Mouse (Mus musculus) retina, adult 2 months (tissue): Measurements from ENCODE around the gene Pdzrn3.

Experiments used
- DNase-seq: peaks from one replicate; pipeline ENCODE4 v3.0.0-alpha.2; 2012; ENCODE audit warnings: low read depth, low spot score

Gene Pdzrn3

DNA sequence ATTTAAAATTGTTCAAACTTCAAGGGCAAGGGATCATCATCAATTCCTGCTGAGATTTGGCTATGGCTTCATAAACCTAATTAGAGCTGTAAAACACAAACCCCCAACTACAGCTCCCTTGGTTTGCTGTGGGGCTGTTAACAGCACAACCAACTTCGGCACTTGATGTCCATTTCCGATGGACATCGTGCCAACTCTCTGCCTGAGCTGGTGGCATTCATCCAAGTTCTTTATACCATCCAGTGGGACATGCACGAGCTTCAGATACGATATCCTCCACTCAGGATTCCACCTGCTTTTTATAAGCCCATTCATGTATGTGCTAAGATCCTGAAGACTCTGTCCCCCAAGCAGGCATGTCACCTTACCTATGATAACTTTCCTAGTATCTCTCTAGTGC, 118.3 kb downstream of the Pdzrn3 start:
- DNase-seq = no peak

DNA sequence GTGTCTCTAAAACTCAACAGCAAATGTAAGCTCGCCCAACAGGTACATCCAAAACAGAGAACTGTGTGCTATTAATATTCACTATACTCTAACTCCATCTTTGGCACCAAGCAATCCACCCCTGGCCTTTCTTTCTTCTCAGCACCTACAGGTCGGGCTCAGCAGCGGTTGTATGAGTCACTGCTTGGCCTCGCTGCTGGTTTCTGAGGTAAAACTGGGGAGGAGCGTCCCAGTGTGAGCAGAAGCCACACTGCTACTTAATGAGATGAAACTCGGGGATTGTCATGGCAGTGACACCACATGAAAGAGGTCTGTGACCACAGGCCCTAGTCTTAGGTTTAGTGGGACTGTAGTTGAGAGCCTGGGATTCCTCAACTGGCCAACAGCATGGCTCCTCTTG, 120.3 kb downstream of the Pdzrn3 start:
- no peak for DNase-seq

DNA sequence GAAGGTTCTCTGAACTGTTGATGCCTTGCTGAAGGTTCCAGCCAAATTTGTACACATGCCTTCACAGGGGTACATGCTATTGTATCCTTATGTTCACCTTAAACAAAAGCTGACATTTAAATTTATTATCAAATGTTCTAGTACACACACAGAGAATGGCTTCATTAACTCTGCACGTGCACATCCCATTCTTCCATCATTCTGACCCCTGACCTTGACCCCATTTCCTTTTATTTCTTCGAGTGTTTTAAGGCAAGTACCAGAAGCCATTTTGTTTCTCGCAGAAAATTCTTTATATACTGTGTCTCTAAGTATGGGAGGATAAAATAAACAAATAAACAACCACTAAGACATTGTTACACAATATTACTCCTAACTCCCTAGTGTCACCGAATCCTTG, 123.0 kb downstream of the Pdzrn3 start:
- DNase-seq = no peak

DNA sequence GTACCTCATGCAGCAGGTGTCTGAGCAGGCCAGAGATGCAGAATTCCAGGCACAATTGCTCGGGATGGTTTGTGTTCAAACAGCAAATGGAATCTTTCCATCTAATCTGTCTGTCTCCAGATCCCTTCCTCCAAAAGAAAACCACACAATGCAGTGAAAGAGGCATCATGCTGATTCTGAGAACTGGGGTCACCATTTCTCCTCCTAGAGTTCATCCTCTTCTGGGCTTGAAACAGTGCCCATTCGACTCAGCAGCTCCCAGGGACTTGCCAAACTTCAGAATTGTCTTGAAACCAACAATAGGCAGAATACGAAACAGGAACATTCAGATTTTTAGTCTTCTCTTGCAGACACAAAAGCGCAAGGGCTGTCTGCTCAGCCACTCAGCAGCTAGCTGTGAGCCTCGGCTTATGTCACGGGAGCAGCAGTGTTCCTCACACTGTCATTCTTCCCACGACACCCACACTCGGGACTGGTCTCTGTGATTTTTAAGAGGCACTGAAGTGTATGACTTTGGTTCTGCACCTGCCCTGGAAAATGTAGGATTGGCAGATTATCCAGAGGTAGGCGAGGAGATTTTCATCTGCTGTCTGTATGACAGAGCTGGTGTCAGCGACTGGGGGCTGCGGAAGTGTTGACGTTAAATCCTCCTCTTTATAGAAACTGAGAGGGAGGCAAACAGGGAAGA, 125.6 kb downstream of the Pdzrn3 start:
- no peak for DNase-seq

DNA sequence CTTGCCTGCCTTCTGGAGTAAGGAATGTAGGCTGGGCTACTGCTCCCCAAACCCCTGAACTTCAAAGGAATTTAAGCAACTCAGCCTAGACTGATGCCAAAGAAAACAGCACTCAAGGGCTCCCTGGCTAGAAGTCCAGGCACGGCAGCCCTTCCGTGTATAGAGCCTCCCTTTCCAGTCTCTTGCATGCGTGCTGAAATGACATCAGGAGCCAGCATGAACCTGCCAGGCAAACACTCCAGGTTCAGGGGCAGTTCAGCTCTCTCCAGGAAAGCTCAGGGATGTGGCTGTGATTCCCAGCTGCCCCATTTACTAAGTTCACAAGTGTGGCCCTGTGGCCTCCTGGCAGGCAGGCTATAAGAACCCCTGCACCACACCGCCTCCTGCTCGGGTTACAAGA, 126.5 kb downstream of the Pdzrn3 start:
- no peak for DNase-seq

DNA sequence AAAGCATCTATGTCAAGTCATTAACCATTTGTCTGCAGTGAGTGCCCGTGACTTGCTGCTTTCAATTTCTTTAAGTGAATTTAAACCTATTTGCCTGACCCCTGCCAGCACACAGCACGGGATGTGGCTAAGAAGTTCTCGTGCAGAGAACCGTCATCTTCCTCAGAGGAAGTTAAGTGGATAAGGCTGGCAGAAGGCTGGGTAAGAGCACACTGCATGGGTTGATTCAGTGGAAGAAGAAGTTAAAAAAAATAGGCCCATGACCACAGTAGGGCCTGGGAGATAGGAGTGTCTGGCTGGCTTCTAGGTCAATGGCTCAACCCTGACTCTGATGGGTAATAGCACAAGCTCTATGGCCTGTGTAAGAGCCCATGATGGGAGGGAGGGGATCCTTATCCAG, 131.6 kb downstream of the Pdzrn3 start:
- DNase-seq = no peak

DNA sequence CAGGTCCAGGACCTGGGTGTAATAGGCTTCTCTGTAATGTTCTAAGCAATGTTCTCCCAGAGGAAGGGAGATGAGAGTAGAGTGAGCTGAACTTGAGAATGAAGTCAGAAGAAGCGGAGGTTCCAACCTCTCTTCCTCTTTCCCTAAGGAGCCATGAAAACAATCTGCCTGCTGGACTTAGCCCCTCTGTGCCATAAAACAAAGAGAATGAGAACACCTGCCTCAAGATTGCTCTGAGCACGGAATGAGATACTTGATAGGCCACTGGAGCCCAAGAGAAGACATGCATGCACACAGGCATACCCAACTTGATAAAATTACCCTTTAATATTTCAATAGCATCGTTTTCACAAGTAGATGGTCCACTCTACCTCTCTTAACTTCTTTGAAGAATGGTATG, 133.3 kb downstream of the Pdzrn3 start:
- no peak for DNase-seq

DNA sequence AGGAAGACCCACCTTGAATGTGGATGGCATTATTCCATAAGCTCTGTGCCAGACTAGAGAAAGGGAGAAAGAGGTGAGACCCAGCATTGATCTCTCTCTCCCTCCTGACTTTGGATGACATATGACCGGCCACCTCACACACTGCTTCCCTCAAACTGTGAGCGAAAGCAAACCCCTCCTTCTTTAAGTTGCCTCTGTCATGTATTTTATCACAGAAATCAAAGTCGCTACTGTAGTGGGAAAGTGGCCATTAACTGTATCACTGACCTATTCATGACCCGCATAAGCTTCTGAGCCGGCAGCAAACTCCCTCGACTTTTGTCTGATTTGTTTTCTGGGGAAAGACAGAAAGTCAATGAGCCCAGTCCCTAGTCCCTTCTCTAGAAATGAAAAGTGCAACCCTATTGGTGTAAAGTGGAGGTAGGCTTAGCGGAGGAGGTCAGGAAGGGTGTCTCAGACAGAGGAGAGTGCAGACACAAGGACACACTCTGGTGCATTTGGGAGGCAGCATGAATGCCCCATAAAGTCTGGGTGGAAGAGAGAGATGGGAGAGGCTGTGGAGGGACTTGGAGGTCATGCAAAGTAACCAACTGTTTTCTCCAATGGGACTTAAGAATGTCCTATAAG, 134.4 kb downstream of the Pdzrn3 start:
- no peak for DNase-seq

DNA sequence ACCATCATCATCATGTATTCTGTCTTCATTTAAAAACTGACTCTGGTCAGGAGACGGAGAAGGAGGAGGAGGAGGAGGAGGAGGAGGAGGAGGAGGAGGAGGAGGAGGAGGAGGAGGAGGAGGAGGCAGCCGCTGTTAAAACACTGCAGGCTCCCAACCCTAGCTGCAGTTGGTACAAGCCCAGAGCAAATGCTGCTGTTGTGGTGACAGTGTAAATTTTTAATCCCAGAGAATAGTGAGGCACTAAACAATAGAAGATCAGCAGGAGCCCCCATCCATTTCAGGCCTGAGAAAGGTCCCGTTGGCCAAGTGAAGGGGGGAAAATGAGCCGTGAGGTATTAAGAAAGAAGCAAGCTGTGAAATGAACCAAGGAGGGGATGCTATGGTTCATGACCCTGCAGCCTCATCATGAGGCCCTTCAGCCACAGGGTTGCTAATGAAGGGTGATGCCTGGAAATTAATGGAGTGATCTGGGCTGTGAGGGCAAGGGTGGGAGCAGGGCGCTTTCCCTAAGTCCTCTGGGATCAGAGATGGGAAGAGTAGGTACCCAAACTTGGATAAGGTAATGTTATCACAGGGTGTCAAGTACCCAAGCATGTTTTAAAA, 141.0 kb downstream of the Pdzrn3 start:
- no peak for DNase-seq

DNA sequence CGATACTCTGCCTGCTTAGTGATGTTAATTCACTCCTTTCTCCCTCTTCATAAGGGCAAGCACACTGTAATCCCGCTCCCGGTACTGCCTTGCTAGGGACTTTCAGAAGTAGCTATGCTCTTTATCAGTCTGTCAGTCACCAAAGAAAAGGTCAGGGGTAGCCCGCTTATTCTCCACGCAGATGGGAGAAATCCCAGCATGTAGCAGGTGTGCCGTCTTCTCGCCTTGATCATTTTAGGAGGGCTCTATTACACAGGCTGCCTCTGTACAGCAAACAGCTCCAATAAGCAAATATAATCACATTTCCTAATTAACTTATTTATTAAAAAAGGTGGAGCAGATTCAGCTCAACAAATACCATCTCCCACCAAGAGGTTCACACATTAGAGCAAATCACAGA, 141.5 kb downstream of the Pdzrn3 start:
- no peak for DNase-seq

DNA sequence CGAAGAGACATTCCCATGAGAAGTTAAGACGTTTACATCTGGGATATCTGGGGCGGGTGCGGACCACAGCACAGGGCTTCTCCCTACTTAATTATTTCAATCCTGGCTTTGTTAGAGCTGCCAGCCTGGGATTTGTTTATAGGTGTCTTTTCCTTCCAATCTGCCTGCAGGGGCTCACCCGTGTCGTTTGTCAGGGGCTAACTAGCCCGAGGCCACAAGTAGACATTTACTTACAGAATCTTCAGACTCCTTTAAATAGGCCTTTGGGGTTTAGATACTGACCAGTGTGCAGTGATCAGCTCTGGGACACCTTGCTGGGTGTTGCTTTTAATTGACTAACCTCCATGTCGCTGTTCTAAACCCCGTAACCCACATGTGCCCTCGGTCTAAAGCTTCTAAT, 143.3 kb downstream of the Pdzrn3 start:
- no peak for DNase-seq

DNA sequence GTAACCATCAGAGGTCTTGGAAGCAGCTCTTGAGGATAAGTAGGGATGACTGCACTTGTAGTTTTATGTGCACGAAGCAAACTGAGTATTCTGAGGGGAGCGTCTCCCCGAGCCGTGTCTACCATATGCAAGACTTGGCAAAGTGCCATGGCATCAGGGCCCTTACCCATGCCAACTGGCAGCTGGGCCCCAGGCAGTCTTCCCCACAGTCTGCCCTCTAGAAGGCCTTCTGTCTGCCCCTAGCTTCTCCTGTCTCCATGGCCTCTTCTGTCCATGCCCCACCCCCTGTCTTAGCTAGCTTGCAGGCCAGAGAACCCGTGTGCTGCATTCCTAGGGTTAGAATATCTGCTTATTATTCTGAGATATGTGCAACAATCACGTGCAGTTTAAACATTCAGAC, 144.0 kb downstream of the Pdzrn3 start:
- DNase-seq = no peak

DNA sequence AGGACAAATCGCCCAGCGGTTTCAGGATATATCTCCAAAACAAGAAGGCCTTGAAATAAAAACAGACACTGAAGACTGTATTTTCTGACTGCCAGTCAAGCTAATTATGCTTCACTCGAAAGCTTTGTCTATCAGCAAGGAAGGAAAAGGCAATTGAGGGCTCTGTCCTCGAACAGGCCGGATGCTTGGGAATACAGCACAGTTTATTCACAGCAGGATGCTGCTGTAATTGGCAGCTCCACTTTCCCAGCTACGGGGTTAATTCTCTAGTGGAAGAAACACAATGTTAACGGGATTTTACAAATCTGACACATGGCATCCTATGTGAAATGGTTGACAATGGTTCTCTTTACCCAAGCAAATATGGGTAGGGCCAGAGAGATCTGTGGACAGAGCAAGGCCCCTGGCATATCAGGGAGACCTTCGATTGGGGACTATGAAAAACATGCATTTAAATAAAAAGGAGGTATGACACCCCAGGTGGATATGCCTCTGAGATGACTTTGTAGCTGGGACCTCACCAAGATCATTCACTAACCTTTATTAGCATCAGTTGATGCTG, 150.3 kb downstream of the Pdzrn3 start:
- DNase-seq = no peak

DNA sequence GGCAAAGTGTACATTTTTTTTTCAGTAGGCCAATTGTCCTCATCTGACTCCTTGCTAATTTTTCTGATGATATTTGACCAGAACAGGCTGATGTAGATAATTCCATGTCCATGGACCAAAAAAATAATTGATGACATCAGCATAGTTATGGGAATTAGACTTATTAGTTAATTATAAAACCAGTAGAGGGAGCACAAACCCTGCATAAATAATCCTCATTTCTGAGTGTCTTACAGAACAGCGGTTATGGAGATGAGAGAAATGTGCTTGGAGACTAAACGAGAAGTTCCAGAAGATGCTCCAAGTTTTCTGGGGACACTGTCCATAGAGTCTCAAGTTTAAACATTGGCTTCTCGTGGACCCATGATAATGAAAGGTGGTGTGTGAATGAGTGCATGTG, 157.4 kb downstream of the Pdzrn3 start:
- DNase-seq = no peak

DNA sequence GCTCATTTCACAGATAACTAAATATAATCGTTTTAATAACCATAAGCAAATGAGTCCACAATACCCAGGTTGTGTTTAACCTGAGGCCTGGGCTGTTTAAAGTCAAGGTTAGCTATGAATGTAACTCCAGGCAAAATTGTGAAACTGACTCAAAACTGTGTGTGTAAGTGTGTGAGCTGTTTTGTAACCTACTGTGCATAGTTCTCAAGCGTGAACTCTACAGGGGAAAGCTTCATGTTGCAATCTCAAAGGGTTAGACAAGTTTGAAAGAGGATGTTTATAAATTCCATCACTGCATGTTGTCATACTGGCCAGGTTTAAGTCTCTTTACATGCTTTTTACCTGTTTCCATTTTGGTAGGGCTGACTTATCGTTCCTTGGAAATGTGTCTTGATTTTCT, 158.7 kb downstream of the Pdzrn3 start:
- DNase-seq = no peak

DNA sequence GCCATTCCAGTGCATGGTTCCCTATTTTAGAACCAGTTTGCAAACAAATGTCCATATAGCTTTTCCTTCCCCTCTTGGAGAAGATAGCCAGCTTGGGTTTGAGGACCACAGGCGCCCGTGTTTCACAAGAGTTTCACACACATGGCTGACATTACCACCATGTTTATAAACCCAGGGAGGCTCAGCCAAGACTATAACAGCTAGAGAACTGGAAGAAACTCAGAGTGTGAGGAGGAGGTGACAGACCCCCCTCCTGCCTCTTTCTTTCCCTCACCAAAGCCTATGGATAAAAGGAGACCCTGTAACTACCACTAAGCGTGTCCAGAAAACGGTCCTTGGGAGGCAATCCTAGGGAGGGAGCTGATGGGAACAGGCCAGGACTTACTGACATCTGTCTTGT, 159.5 kb downstream of the Pdzrn3 start:
- no peak for DNase-seq

DNA sequence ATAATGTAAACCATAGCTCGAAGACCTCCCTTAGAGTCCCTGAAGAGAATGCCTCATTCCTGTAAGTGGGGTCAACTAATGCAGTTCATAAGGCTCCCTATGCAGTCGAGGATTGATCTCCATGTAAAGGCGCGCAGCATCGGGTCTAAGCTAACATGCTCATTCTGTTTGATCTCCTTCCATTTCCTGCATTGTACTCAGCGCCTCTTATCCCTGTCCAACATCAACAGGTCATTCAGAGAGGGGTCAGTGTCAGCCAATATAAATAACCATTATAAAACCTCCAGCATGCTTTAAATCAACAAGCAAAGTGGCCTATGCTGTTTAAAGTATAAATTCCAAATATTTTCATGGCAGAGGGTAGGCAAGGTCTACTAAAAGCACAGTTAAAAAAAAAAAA, 159.9 kb downstream of the Pdzrn3 start:
- no peak for DNase-seq

DNA sequence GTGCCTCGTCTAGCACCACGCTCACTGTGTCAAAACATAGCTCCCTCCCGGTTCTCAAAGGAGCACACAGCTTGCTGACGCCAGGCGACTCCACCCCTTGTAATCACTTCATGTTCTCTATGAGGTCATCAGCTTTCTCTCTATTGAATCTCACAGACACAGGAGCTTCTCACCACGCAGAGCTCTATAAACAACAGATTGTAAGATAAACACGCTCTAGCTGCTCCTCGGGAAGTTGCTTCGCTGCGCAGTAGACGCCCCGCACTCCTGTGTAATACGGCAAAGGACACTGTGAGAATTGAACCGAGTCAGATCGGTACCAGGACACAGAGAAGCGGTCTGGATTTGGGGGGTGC, 162.3 kb downstream of the Pdzrn3 start:
- no peak for DNase-seq

DNA sequence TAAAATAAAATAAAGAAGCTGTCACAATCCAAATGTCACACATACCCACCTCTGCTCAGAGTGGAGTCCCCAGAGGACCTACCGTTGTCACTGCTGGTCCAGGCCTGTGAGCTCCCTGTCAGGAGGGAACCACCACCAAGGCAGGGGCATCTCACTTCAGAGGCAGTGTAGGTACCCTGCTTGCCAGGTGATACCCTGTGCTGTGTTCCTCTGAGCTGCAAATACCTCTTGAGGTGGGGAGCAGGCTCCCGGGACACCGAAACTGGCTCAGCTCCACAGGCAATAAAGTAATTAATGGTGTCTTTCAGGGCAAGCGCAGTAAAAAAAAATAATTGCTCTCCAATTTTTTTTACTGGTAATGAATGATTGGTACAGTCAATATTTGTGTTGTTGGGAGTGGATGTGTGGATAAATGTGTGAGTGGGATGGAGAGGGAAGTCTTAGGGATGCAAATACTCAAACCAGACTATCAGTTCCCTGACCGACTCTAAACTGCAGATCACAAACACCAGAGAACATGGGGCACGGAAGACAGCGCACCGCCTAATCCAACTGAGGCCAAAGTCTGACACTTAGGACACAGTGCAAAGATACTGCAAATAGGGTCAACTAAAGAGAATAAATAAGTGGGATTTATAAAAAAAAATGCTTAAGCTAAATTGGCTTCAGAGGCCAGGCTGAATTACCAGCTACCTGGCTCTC, 162.8 kb downstream of the Pdzrn3 start:
- DNase-seq = no peak

DNA sequence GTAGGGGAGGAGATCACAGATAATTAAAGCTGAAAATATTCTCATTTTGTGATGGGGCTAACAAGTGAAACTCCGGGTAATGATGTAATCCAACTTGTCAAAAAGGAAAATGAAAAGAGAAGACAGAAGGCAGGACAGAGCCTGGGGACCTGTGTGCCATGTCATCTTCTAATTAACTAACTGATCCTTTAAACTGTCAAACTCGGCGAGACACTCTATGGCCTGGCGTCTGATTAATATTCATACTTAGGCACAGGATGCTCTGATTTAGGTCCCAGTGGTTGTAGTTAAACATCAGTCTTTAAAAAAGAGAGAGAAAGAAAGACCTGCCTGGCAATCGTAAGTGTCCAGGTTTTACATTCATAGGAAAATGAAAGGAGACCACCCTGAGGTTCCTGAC, 164.6 kb downstream of the Pdzrn3 start:
- DNase-seq = no peak

DNA sequence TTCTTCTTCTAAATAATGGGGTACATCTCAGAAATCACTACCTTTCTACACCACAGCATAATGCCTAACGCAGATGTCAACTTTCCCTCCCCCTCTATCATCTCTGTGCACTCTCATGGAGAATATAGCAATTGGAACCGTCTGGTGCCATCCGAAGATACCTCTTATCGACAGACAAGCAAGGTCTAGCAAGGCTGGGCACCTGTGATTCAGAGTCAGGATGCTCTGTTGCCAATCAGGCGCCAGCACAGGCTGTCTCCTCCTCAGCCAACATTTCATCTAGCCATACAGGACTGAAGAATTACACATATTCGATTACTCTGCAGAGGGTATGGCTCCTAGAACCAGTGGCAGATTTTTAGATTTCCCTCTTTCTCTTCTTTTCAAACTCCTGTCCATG, 165.6 kb downstream of the Pdzrn3 start:
- no peak for DNase-seq

DNA sequence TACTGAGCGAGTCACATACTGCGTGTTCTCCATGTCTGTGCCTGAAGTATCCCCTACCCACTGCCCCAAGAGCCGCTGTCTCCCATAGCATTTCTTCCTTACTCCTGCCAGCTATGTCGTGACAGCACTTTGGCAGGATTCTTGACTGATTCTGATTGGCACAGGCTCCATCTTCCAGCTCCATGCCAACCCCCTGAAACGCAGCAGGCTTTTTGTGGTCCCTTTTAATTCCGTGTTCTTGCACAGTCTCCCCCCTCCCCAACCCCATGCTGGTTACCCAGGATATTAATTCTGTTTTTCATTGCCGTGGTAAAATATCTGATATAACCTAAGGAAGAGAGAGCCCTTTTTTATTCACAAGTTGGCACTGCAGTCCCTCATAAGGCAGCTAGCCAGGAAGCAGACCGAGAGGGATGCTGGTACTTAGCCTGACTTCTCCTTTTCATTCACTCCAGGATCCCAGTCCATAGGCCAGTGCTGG, 166.3 kb downstream of the Pdzrn3 start:
- DNase-seq = no peak

DNA sequence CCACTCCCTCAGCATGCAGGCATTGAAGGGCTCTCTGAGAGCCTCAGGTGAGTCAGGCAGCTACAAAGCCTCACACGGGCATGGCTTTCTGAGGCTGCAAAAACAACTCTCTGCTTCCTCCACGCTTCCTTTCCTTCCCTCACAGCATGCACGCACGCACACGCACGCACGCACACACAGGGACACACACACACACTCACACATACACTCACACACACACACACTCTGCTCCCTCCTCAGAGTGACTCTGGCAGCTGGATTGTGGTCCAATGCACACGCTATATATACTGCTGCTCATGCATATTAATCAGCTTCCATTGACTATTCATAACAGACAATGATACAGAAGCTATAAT, 178.8 kb downstream of the Pdzrn3 start:
- DNase-seq = no peak
